Mouse (Mus musculus) WW6 (cell line): ENCODE measurements around the gene Tex46.

ENCODE experiments used
- DNase-seq: peaks from one replicate; pipeline ENCODE4 v3.0.0-alpha.2; 2013; ENCODE audit warnings: low read depth, low spot score

Gene Tex46

DNA sequence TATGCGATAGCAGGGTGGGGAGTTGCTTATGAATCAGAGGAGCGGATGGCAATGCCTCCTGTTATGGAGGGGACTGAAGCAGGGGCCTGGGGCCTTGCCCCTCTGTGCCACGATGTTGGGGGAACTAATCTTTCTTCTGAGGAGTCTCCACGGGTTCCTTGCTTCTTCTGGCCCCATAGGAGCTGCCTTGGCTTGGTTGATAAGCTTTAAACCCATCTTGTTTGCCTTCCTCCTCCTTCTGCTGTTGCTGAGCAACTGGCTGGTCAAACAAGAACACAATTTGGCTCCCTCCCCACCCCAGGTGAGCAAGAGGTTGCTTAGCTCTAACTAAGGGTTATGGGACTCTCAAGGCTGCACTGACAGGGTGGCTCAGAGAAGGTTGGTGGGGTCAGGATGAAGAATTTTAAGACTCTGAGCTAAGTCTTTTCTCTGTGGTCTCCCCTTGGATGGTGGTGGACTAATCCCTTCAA lies at the start of gene Tex46:
Gene Tex46 (plus strand): TSS at position 51 of the 470 bp plus-strand sequence.
- no peak for DNase-seq

DNA sequence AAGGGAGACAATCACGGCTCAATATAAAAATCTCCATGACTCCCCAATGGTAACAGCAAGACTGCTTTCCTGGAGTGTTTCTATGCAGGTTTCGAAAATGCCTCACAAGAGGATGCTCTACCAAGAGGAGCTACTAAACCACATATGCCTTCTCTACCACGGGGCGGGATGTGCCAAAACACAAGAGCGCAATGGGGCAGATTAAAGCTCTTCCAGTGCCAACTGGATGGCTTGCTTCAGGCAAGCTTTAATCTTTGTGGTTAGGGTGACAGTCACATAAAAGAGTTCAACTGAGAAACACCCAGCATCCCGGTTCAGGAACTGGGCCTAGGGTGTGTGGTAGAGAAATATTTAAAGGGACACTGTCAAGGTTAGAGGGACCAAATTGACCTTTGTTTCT lies 47.5 kb upstream of the Tex46 start:
- DNase-seq = no peak

DNA sequence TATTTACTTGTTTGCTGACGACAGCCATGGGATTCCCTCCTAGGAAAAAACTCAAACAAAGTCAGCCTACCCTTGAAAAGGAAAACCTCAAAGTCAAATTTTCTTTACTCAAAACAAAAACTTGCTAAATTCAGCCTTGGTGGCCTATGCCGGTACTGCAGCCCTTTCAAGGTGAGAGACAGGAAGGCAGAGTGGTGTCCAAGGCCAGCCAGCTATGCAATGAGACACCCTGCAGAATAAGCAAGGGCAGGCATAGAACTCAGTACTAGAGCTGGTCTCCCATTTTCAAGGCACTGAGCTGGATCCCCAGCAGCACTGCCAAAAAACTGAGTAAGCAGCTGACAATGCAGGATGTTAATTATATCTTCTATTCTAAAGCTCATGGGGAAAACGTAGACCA lies 41.6 kb upstream of the Tex46 start:
- DNase-seq = no peak

DNA sequence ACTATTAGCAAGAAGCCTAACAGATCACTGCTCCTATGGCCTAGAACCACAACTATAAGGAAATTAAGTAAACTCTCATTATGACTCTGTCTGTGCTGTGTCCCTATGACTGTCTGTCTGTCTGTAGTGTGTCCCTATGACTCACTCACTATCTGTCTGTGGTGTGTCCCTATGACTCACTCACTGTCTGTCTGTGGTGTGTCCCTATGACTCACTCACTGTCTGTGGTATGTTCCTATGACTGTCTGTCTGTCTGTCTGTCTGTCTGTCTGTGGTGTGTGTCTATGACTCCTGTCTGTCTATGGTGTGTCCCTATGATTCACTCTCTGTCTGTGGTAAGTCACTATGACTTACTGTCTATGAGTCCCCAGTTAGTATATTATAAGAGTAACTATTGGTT lies 40.2 kb upstream of the Tex46 start:
- no peak for DNase-seq

DNA sequence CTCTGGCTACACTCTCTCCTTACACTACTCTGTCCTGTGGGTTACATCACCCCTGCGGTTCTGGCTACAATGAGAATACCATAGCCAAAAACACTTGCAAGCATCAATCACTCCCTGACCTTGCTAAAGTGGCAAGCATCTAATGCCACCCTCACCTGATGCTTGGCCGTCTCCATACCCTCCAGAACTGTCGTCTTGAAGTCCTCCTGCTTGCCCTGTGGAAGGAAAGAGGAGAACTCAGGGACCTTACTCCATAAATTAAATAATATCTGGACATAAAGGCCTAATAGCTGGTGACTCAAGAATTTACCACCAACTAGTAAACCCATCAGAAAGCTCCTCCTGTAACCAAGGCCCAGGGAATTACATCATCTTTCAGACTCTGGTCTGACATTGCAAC lies 28.4 kb upstream of the Tex46 start:
- no peak for DNase-seq

DNA sequence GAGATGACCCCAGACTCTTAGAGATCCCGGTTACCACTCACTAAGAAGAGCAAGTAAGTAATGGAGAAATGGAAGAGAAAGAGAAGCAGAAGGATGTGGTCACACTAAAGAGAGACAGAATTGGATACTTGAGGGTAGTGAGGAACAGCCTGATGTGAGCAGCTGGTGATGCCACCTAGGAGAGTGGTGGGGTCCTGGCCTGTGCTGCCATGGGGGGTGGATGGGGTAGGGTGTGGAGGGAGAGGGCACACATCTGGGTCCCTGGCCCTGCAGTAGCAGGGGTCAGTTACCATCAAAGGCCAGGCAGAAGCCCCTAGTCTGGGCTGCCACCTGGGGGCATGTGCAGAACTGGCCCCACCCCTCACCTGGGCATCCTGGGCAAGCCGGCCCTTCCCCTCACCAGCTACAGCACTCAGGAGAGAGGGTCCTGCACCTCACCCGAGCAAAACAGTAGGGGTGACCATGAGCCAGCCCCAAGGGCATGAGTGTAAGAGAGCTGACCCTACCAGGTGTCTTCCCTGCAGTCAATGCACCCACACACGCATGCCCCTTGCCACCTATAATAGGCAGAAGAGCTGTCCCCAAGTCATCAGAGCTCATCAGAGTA lies 22.9 kb upstream of the Tex46 start:
- no peak for DNase-seq

DNA sequence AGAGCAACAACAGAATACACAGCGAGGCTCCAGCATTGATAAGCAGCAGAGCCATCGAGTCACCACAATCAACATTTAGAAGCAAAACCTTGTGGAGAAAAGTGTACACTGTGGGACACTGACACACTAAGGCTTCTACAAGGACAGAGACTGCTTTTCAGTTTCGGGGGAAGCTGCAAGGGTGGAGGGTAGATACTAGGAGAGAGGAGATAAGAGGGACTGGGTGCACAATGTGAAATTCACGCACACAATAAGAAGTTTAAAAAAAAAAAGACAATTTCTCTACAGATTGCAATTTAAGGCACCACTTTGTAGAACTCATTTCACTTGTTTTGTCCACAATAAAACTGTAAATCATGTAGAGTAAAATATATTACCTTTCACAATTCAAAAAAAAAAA lies 22.2 kb upstream of the Tex46 start:
- no peak for DNase-seq

DNA sequence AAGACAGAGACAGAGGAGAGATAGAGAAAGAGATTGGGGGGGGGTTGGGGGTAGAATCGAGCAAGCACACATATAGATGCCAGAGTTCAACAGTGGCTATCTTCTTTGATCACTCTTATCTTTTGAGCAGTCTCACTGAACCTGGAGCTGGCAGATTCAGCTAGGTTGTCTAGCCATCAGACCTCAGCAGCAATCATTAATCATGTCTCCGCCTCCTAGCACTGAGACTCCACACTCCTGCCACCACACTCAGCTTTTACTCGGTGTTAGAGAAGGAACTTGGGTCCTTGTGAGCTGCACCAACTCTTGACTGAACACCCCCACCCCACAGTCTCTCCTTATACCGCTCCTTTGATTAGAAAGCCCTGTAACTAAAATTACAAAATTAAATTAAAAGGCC lies 18.1 kb upstream of the Tex46 start:
- no peak for DNase-seq

DNA sequence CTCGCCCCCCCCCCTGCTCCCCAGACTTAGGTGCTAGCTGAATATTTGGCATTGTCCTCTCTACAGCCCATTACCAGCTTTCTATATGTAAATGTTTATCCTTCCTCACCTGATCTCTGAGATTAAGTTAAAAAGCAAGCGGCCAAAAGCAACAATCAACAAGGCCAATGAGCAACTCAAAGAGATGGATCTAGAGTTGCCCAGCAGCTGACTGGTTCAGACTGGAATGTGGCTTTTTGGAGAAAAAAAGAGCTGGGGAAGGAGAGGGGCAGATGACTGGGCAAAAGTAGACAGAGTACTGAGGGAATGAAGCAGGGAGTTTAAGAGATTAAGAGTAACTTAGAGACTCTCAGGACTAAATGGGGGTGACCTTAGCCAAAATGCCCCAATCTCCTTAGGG lies 16.2 kb upstream of the Tex46 start:
- no peak for DNase-seq

DNA sequence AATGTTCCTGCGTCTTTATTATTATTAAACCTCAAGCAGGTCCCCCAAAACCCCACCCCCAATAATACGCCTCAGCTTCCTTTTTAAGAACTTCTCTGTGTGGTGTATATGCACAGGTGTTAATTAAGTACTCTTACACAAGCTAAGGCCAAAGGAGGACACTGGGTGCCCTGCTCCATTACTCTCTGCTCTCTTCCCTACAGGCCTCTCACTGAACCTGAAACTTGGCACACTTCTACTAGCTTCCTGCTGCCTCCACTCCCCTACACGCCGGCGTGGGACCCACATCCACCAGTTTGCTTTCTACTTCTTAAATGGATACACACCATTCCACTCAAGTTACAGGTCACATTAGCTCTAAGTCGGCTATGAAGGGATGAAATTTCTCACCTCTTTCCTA lies 15.0 kb upstream of the Tex46 start:
- DNase-seq = no peak

DNA sequence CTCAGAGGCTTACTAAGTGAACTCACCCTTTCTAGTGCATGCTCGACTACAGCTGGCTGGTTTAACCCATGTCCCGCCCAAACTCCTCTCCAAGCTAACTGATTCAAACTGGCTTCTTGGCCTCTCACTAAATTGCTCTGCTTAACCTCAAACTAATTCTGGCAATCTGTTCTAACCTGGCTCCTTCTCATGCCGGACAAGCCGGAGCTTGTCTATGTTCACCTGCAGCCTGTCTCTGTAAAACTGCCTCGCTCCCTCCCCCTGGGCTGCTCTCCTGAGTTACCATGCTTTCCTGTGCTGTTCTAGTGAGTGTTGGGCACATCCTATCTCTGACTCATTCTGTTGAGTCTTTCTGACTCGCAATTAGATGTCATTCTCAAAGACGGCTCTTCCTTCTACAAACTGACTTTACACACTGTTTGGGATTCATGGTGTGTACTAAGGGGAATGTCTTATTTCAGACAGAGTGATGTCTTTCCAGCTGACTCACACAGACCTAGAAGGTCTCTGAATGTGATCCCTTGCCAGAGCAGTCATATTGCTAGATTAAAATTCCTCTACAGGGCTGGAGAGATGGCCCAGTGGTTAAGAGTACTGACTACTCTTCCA lies 11.9 kb upstream of the Tex46 start:
- DNase-seq = no peak

DNA sequence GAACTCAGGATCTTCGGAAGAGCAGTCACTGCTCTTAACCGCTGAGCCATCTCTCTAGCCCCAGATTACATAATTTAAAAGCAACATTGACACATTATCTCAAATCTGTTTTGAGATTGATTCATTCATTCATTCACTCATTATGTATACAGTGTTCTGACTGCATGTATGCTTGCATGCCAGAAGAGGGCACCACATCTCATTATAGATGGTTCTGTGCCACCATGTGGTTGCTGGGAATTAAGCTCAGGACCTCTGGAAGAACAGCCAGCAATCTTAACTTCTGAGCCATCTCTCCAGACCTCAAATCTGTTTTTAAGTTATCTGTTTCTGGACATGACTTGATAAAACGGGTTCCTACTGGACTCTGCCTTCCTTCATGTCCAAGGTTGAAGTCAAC lies 10.4 kb upstream of the Tex46 start:
- peak; percentile 26 for DNase-seq

DNA sequence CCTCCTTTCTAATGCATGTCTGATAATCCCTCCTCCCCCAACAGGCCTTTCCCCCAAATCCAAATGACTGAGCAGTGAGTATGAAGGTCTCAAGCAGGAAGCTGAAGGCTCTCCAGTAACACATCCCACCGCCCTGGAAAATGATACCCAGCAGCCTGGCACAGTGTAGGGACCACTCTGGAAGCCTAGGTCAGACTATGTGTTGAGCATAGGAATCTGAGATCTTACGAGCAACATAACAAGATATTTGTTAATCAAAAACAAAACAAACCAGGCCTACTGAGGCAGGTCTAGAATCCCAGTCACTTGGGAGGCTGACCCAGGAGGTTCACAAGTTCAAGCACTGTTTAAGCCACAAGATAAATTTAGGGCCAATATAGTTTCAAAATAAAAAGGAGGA lies 9.7 kb upstream of the Tex46 start:
- no peak for DNase-seq

DNA sequence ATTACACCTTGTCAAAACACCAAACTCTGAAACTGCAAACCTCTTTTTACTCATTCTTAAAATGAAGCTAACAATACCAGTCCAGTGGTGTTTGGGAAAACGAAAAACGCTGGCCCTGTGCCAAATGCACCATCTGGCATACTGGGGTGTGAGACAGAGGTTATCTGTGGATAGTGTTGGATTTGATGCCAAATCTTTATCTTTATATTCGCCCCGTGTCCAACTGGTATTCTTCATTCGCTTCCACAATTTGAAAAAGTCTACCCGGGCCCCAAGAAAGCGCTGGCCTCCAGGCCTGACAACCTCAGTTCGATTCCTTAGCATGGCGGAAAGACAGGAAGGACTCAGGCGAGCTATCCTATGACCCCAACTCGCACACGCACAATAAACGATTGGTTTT lies 8.8 kb upstream of the Tex46 start:
- DNase-seq = no peak

DNA sequence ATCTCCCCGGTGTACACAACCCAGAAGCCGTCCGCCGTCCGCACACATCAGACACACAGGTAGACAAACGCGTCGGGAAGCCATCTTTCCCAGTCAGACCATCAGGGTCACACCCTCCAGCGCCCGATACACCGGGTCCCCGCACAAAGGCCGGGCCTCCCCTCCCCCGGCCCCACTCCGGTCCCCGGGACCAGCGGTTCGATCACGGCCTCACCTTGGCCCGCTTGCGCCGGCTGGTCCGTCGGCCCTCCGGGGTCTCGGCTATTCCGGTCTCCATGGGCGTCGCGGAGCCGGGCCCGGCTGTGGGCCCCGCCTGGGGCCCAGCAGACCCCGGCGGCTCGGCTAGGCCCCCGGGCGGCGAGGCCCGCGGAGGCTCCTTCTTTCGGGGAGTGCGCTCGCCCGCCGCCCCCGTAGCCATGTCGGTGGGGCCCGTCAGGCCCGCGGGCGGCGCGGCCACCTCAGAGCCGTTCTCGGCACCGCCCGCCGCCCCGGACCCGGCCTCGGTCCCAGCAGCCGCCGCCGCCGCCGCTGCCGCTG lies 8.2 kb upstream of the Tex46 start:
- no peak for DNase-seq

DNA sequence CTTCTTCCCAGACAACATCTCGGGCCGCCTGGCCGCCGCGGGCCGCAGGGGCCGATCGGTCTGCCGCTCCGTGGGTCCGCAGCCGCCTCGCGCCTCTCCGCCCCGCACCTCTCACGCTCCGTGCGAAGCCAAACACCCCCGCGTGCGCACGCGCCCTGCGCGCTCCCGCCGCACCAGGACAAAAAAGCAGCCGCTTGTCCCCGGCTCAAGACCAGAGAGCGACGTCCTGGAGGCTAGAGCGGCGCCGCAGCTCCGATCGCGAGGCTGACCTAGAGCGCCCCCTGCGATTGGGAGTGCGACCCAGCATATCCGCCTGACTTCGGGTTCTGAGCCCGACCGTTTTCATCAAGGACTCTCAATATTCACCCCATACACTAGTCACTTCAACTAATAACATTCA lies 7.7 kb upstream of the Tex46 start, which contains the start of gene Kdm1a:
Gene Kdm1a (minus strand): TSS at position 156 of the 400 bp plus-strand sequence.
- peak; percentile 81 for DNase-seq

DNA sequence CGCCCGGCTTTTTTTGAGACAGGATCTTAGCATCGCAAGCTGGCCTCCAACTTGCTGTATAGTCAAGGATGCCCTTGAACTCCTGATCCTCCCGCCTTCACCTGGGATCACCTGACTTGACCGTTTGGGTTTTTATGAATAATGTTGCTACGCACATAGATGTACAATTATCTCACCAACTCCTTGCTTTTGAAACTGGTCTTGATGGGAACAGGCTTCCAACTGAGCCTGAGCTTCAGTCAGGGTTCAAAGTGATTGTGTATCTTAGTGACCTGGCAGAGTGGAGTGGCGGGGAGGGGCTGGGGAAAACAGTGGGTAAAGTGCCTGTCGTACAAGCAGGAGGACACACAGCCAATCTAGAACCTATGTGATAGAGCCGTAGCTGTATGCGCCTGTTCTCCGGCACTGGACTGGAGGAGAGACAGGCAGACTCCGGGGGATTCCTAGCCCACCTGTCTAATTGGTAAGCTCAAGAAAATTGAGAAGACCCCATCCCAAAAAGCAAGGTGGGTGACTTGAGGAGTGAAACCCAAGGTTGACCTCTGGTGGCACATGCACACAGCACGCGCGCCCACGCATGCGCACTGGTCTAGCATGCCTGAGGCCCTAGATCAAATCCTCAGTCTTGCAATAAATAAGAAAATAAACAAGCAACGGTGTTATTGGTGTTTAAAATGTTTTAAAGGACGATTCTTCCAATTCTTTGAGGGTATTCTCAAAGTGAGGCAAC lies 4.3 kb upstream of the Tex46 start:
- peak; percentile 34 for DNase-seq

DNA sequence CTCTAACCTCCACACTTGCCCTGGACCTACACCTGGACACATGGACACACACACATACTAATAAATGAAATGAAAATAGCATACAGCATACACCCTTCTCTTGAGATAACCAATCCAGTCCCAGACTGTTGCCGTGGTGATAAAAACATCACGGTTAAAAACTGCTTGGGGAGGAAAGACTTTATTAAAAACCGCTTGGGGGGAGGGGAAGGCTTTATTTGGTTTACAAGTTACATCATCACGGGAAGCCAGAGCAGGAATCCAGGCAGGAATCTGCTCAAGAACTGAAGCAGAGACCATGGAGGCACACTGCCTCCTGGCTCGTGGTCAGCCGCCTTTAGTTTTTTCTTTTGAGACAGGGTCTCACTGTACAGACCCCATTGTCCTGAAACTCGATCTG lies 3.4 kb downstream of the Tex46 start:
- no peak for DNase-seq

DNA sequence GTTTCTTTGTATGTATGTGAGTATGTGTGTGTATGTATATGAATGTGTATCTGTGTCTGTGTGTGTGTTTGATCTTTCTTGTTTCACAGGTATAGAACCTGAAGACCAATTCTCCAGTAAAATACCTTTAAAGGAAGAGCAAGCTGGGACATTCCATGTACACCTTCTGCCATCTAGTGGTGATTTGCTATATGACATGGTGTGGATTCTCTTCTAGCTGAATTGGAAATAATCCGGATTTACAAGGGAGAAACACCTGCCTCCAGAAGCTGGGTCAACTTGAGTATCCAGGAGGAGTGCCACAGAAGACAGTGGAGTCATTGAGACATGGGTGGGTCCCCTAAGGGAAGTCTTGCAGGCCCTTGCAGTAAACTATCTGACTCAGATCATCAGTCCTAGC lies 11.1 kb downstream of the Tex46 start:
- DNase-seq = no peak

DNA sequence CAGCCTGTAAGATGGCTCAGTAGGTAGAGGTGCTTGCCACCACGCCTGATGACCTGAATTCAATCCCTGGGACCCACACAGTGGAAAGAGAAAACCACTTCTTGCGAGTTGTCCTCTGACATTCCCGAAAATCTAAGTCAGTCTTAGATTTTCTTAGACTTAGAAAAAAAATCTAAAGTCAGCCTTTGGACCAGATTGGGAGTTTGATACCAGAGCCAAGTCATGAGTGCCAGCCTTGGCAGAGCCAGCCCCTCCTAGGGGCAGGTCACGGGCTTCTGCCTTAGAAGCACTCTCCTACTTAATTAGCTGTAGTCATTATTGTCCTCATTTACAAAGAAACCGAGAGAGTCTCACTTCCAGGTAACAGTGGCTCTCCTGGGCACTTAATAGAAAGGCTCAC lies 11.7 kb downstream of the Tex46 start:
- DNase-seq = no peak

DNA sequence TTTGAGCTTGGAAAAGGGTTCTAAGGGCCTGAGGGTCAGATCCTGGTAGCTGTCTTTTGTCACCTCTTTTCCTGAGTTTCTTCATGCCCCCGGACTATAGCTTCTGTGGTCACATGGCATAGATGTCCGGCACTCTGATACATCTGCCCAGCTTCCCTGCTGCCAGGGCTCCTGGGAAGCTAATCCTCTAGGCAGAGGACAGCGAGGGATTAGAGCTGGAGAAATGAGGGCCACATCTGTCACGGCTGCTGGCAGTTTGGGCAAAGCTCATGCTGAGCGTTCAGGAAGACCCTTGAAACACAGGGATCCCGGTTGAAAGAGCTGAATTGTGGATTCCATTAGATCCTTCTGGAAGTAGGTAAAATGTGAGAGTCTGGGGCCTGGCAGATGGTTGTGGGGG lies 12.2 kb downstream of the Tex46 start, which contains the start of gene Lactbl1:
Gene Lactbl1 (plus strand): TSS at position 234 of the 400 bp plus-strand sequence.
- DNase-seq = no peak

DNA sequence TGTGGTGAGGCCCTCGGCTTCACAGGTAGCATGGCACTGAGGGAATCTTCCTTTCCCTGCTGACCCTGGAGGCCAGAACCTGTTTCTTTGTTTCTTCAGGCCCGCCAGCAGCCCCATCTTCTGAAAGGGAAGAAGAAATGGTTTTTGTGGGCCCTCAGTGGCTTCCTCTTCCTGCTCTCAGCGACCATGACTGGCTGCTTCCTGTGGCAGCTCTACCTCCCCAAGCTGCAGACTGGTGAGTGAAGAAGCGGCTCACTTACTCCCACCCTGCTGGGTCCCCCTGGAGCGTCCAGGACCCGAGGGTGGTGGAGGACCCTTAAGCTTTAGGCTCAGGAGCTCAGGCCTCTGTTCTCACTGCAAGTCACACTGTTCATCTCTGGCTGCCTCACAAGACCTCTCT lies 16.4 kb downstream of the Tex46 start:
- DNase-seq = no peak
